Mouse (Mus musculus): ENCODE measurements at regions not wholly inside any gene's neighbourhood (a gene's known extent, or its start where the extent isn't known, plus 50 kb on each side); places are given as distances from the start of the nearest gene placed in this dataset.
"Not testable (repeated sequence)": the region's sequence is repeated elsewhere in the genome, so short reads cannot be mapped to it uniquely, and the experiment has no call there.

- not testable (repeated sequence) for H3K36me3 ChIP-seq; H3K27me3 ChIP-seq (replicated peaks); ATAC-seq (ENCODE audit: insufficient read depth, low FRiP score, low read depth); H3K9ac ChIP-seq; H3K9me3 ChIP-seq; H3K4me1 ChIP-seq; H3K27ac ChIP-seq; H3K4me2 ChIP-seq; H3K4me3 ChIP-seq (replicated peaks)
- no CpG with 5 or more reads among the region's 8 CpGs for WGBS
Observed at GRCm38 (mm10) chr17:6547064-6547760, 54.3 kb upstream of the Dynlt1c start.

GRCm38 (mm10) chr17:6547937-6548336 lies 53.5 kb upstream of the Dynlt1c start:
- not testable (repeated sequence) for ATAC-seq (ENCODE audit: insufficient read depth, low FRiP score, low read depth); H3K4me1 ChIP-seq
- no CpG with 5 or more reads among the region's 6 CpGs for WGBS

More at GRCm38 (mm10) chr17:6547937-6548336, 53.5 kb upstream of the Dynlt1c start:
- H3K4me2 ChIP-seq; H3K27ac ChIP-seq; H3K36me3 ChIP-seq; H3K4me3 ChIP-seq (replicated peaks); H3K9me3 ChIP-seq; H3K27me3 ChIP-seq (replicated peaks); H3K9ac ChIP-seq: not testable (repeated sequence)
